Mouse (Mus musculus): ENCODE measurements at regions not wholly inside any gene's neighbourhood (a gene's known extent, or its start where the extent isn't known, plus 50 kb on each side); places are given as distances from the start of the nearest gene placed in this dataset.

GRCm38 (mm10) chr10:72762964-72763363, 108.3 kb downstream of the Zwint start:
- TF ChIP-seq POLR2A (IDR thresholded peaks at IDR 0.05; ENCODE audit: borderline replicate concordance, extremely low read depth, insufficient read depth, insufficient read length, poor library complexity, severe bottlenecking) (no peak), CTCF (IDR thresholded peaks at IDR 0.05; ENCODE audit: borderline replicate concordance, extremely low read depth, insufficient read depth, insufficient read length) (no peak)

DNA sequence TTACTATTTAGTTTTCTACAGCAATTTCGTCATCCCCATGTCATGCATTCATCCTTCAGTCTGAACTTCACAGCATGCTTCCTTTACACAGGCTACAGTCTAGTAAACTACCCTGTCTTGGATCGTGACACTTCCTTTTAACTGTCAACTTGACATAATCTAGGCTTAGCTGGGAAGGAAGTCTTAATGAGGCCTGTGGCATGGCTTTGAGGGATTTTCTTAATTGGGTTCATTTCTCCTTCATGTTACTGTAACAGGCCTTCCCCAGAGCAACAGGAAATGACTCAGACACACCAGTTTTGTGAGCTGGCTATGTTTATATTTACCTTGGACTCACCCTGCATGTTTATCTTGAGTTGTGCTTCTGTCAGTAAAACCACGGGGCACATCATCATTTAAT, 123.7 kb downstream of the Zwint start:
- DNase-seq (ENCODE audit: low read depth) = peak; percentile 31
- TF ChIP-seq CTCF (IDR thresholded peaks at IDR 0.05; ENCODE audit: borderline replicate concordance, extremely low read depth, insufficient read depth, insufficient read length) (no peak), POLR2A (IDR thresholded peaks at IDR 0.05; ENCODE audit: borderline replicate concordance, extremely low read depth, insufficient read depth, insufficient read length, poor library complexity, severe bottlenecking) (no peak)

More at GRCm38 (mm10) chr10:72762964-72763363, 108.3 kb downstream of the Zwint start:
- peak; percentile 25 for DNase-seq (ENCODE audit: low read depth)

GRCm38 (mm10) chr10:72811614-72812013, 157.0 kb downstream of the Zwint start:
- DNase-seq (ENCODE audit: low read depth) = peak; percentile 60
- TF ChIP-seq POLR2A (IDR thresholded peaks at IDR 0.05; ENCODE audit: borderline replicate concordance, extremely low read depth, insufficient read depth, insufficient read length, poor library complexity, severe bottlenecking) (no peak), CTCF (IDR thresholded peaks at IDR 0.05; ENCODE audit: borderline replicate concordance, extremely low read depth, insufficient read depth, insufficient read length) (no peak)

DNA sequence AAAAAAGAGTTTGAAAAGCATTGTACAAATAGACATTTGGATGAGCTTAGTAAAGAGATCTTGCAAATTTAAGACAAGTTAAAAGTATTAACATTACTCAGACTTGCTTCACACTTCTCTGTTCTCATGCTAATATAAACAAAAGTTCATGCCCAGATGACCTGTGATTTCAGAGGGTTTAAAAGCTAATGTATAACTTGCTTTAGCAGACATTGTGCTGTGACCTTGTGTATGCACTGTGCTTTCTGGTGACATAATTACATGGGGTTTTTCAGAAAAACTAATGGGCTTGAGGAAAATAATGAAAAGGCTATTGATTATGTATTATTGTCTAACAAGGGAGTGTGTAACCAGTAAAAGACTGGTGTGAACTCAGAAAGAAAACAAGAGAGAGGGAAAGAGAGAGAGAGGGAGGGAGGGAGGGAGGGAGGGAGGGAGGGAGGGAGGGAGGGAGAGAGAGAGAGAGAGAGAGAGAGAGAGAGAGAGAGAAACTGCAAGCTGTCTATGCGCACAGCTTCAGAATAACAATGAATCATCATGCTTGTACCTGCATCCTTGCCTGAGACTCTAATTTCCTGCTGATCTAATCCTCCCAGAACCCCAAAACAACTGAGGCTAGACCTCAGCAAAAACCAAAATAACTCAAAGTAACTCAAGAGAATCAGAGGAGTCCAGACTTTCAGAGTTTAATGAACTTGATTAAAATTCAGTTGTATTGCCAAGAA, 192.9 kb downstream of the Zwint start:
- TF ChIP-seq POLR2A (IDR thresholded peaks at IDR 0.05; ENCODE audit: borderline replicate concordance, extremely low read depth, insufficient read depth, insufficient read length, poor library complexity, severe bottlenecking) = no peak
- DNase-seq (ENCODE audit: low read depth) = no peak

- TF ChIP-seq POLR2A (IDR thresholded peaks at IDR 0.05; ENCODE audit: borderline replicate concordance, extremely low read depth, insufficient read depth, insufficient read length, poor library complexity, severe bottlenecking) (no peak), CTCF (IDR thresholded peaks at IDR 0.05; ENCODE audit: borderline replicate concordance, extremely low read depth, insufficient read depth, insufficient read length) (no peak)
- DNase-seq (ENCODE audit: low read depth) = peak; percentile 51
Measured at GRCm38 (mm10) chr10:72867956-72868355, 213.3 kb downstream of the Zwint start.
